Mouse (Mus musculus): ENCODE results near the gene Abcb6.

DNA sequence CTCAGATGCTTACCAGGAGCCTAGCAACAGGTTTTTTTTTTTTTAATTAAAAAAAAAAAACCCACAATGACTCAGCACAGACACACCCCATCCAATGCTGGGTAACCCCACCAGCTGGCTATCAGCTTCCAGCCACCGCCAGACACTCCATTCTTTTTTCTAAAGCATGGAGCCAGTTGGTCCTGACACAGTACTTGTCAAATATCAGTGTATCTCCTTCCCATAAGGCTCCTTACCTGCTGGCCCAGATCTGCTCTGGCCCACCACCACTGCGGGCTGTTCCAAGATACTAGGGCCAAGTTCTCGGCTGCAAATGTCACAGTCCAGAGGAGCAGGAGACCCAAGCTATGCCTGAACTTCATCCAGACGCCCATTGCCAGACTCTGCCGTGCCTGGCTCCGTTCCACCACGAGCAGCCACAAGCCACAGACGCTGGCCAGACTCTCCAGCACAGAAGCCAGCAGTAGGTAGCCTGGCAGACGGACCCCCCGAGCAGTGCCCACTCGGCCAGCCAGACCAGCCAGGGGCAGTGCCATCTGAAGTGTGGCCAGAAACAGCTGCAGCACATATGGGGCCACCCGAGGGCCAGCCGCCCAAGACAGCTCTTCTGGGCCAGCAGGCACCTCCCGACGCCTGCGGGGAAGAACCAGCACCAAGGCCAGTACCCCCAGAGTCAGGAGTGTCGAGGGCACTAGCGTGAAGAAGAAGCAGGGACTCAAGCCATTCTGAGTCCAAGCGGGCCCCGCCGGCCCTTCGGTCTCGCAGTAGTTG, 673 bp downstream of the Abcb6 start:
- TF ChIP-seq CTCF (IDR thresholded peaks at IDR 0.05; ENCODE audit: low read depth, low read length) (no peak), POLR2A (IDR thresholded peaks at IDR 0.05; ENCODE audit: borderline replicate concordance, low read depth, low read length) (no peak)

All from bone marrow macrophage, adult 2 months (primary cell).